Mouse (Mus musculus) liver, postnatal 0 days (tissue): ENCODE measurements at regions not wholly inside any gene's neighbourhood (a gene's known extent, or its start where the extent isn't known, plus 50 kb on each side); places are given as distances from the start of the nearest gene placed in this dataset.

ENCODE experiments used
- ATAC-seq: fragments of 200-750 bp; cut with Nextera tagmentation; 2 replicates; pipeline ENCODE4 v1.8.0; 2017; ENCODE audit warnings: mild to moderate bottlenecking, moderate library complexity
- DNase-seq: peaks from one replicate; pipeline ENCODE4 v3.0.0-alpha.2; 2016
- H3K27ac ChIP-seq: fragments of 300-500 bp; sonication (generic); 2 replicates; pipeline ENCODE4 v1.5.1; 2014; ENCODE audit warnings: antibody characterized with exemption, moderate library complexity, mild to moderate bottlenecking, low read depth
- H3K27me3 ChIP-seq: fragments of 300-500 bp; sonication (generic); 2 replicates; pipeline ENCODE4 v1.6.1; 2014; ENCODE audit warnings: low read length, control low read depth, mixed read lengths; ENCODE audit not compliant: insufficient read depth
- H3K36me3 ChIP-seq: fragments of 300-500 bp; sonication (generic); replicated peaks from 2 replicates; pipeline ENCODE4 v1.6.1; 2014; ENCODE audit warnings: mild to moderate bottlenecking, control low read depth, low read length, moderate library complexity, mixed read lengths; ENCODE audit not compliant: insufficient read depth
- H3K4me1 ChIP-seq: fragments of 300-500 bp; sonication (generic); 2 replicates; pipeline ENCODE4 v1.6.1; 2014; ENCODE audit warnings: antibody characterized with exemption, mild to moderate bottlenecking, control low read depth; ENCODE audit not compliant: insufficient read depth
- H3K4me2 ChIP-seq: fragments of 300-500 bp; sonication (generic); 2 replicates; pipeline ENCODE4 v1.6.1; 2014; ENCODE audit warnings: low read depth, mild to moderate bottlenecking, low read length, moderate library complexity, mixed read lengths
- H3K4me3 ChIP-seq: fragments of 300-500 bp; sonication (generic); 2 replicates; pipeline ENCODE4 v1.5.1; 2014; ENCODE audit warnings: low read depth, low read length
- H3K9ac ChIP-seq: fragments of 300-500 bp; sonication (generic); replicated peaks from 2 replicates; pipeline ENCODE4 v1.6.1; 2014; ENCODE audit warnings: mild to moderate bottlenecking, moderate library complexity
- H3K9me3 ChIP-seq: fragments of 300-500 bp; sonication (generic); 2 replicates; pipeline ENCODE4 v1.6.1; 2016; ENCODE audit warnings: mild to moderate bottlenecking, control low read depth, low read length, mixed read lengths
- CTCF ChIP-seq: sonication (generic); IDR thresholded peaks from 2 replicates; pipeline ENCODE4 v1.5.1; 2016; ENCODE audit warnings: antibody characterized with exemption, low read depth
- EP300 ChIP-seq: IDR thresholded peaks from 2 replicates; pipeline ENCODE4 v1.6.1; 2016; ENCODE audit warnings: antibody characterized with exemption, low read depth, mild to moderate bottlenecking
- WGBS: fragments of 180-500 bp; shearing (Covaris S2); extraction: QIAGEN DNeasy Blood & Tissue Kit; methylation state at CpG from one replicate; pipeline ENCODE4 v1.1.7; 2014; ENCODE audit not compliant: insufficient replicate concordance; 5-methylcytosine and 5-hydroxymethylcytosine counted together

GRCm38 (mm10) chr1:6928658-6929057, 2121.0 kb downstream of the Gm37988 start:
- ATAC-seq (no peak), DNase-seq (no peak)
- Histone ChIP-seq H3K36me3 (no peaks in the 10 kb centered on the region), H3K4me1 (no peaks in the 10 kb centered on the region), H3K9me3 (no peaks in the 10 kb centered on the region), H3K27ac (no peak overlapping the region), H3K4me3 (no peak overlapping the region), H3K27me3 (no peaks in the 10 kb centered on the region), H3K9ac (no peak overlapping the region), H3K4me2 (no peak overlapping the region)
- 73% methylated on average over 2 of the region's 2 CpGs for WGBS
- TF ChIP-seq CTCF, result no peak
- no peak for TF ChIP-seq EP300

GRCm38 (mm10) chr1:6931876-6932275, 2124.2 kb downstream of the Gm37988 start:
- no peaks in the 10 kb centered on the region for H3K9me3 ChIP-seq
- H3K4me1 ChIP-seq, result no peaks in the 10 kb centered on the region
- H3K36me3 ChIP-seq, result no peaks in the 10 kb centered on the region
- H3K27ac ChIP-seq, result no peak overlapping the region
- 35% methylated on average over 1 of the region's 1 CpGs for WGBS
- H3K27me3 ChIP-seq, result no peaks in the 10 kb centered on the region
- H3K4me3 ChIP-seq, result no peak overlapping the region
- H3K4me2 ChIP-seq, result no peak overlapping the region
- TF ChIP-seq EP300 (no peak), CTCF (no peak)
- no peak for DNase-seq
- no peak overlapping the region for H3K9ac ChIP-seq
- no peak for ATAC-seq

- Histone ChIP-seq H3K9ac (no peak overlapping the region), H3K27me3 (no peaks in the 10 kb centered on the region), H3K4me3 (no peak overlapping the region), H3K9me3 (no peaks in the 10 kb centered on the region), H3K27ac (no peak overlapping the region), H3K4me1 (no peaks in the 10 kb centered on the region), H3K36me3 (no peaks in the 10 kb centered on the region), H3K4me2 (no peak overlapping the region)
- 64% methylated on average over 1 of the region's 1 CpGs for WGBS
- TF ChIP-seq EP300 (no peak), CTCF (no peak)
- ATAC-seq, result no peak
- DNase-seq, result no peak
Observed at GRCm38 (mm10) chr1:6969838-6970237, 2162.1 kb downstream of the Gm37988 start.

- DNase-seq (no peak), ATAC-seq (no peak)
- Histone ChIP-seq H3K4me1 (no peaks in the 10 kb centered on the region), H3K4me3 (no peak overlapping the region), H3K27ac (no peak overlapping the region), H3K36me3 (no peaks in the 10 kb centered on the region), H3K9ac (no peak overlapping the region), H3K9me3 (no peaks in the 10 kb centered on the region), H3K4me2 (no peak overlapping the region), H3K27me3 (no peaks in the 10 kb centered on the region)
- WGBS, result 70% methylated on average over 1 of the region's 1 CpGs
- no peak for TF ChIP-seq CTCF
- no peak for TF ChIP-seq EP300
Observed at GRCm38 (mm10) chr1:6973749-6974327, 2166.1 kb downstream of the Gm37988 start.

GRCm38 (mm10) chr1:6979626-6980025, 2171.9 kb downstream of the Gm37988 start:
- WGBS, result 78% methylated on average over 1 of the region's 1 CpGs
- ATAC-seq (no peak), DNase-seq (no peak)
- Histone ChIP-seq H3K4me2 (no peak overlapping the region), H3K27ac (no peak overlapping the region), H3K9me3 (no peaks in the 10 kb centered on the region), H3K27me3 (no peaks in the 10 kb centered on the region), H3K4me3 (no peak overlapping the region), H3K9ac (no peak overlapping the region), H3K4me1 (no peaks in the 10 kb centered on the region), H3K36me3 (no peaks in the 10 kb centered on the region)
- TF ChIP-seq CTCF (no peak), EP300 (no peak)

GRCm38 (mm10) chr1:6984226-6984625, 2176.5 kb downstream of the Gm37988 start:
- Histone ChIP-seq H3K4me1 (no peaks in the 10 kb centered on the region), H3K9me3 (no peaks in the 10 kb centered on the region), H3K4me3 (no peak overlapping the region), H3K36me3 (no peaks in the 10 kb centered on the region), H3K27ac (no peak overlapping the region), H3K27me3 (no peaks in the 10 kb centered on the region), H3K4me2 (no peak overlapping the region), H3K9ac (no peak overlapping the region)
- ATAC-seq, result no peak
- no peak for DNase-seq
- 89% methylated on average over 1 of the region's 1 CpGs for WGBS
- TF ChIP-seq CTCF (no peak), EP300 (no peak)

- ATAC-seq, result no peak
- TF ChIP-seq CTCF (peak; percentile 26; the same call in 1 of the 2 replicates), EP300 (no peak)
- no peaks in the 10 kb centered on the region for H3K9me3 ChIP-seq
- no peak overlapping the region for H3K9ac ChIP-seq
- no peaks in the 10 kb centered on the region for H3K27me3 ChIP-seq
- no peak overlapping the region for H3K4me2 ChIP-seq
- H3K4me1 ChIP-seq, result no peaks in the 10 kb centered on the region
- no peak overlapping the region for H3K27ac ChIP-seq
- no peak for DNase-seq
- no peak overlapping the region for H3K4me3 ChIP-seq
- no peaks in the 10 kb centered on the region for H3K36me3 ChIP-seq
Observed at GRCm38 (mm10) chr1:6997611-6998010, 2189.9 kb downstream of the Gm37988 start.
